Mouse (Mus musculus) forebrain, embryonic 14.5 days (tissue): ENCODE measurements around the gene Myo1a. TPM values are rescaled to one million over a fixed set of nuclear protein-coding genes. Genes with fewer than 3 reads are reported as not detected.

Experiments
- ATAC-seq: fragments of 200-750 bp; cut with Nextera tagmentation; 2 replicates; pipeline ENCODE4 v1.8.0; 2017; ENCODE audit warnings: mild to moderate bottlenecking, moderate library complexity
- DNase-seq: peaks from one replicate; pipeline ENCODE4 v3.0.0-alpha.2; 2015; ENCODE audit warnings: low spot score
- H3K27ac ChIP-seq: fragments of 300-500 bp; sonication (generic); 2 replicates; pipeline ENCODE4 v1.5.1; 2014; ENCODE audit warnings: low read depth, mild to moderate bottlenecking, control low read depth, low read length, moderate library complexity
- H3K27me3 ChIP-seq: fragments of 300-500 bp; sonication (generic); replicated peaks from 2 replicates; pipeline ENCODE4 v1.6.1; 2014; ENCODE audit warnings: low read length, control low read depth, mixed read lengths; ENCODE audit not compliant: control insufficient read depth, insufficient read depth
- H3K36me3 ChIP-seq: fragments of 300-500 bp; sonication (generic); 2 replicates; pipeline ENCODE4 v1.6.1; 2014; ENCODE audit warnings: low read length, control low read depth; ENCODE audit not compliant: control insufficient read depth, insufficient read depth
- H3K4me1 ChIP-seq: fragments of 300-500 bp; sonication (generic); 2 replicates; pipeline ENCODE4 v1.6.1; 2014; ENCODE audit warnings: antibody characterized with exemption, low read length, control low read depth; ENCODE audit not compliant: control insufficient read depth, insufficient read depth
- H3K4me2 ChIP-seq: fragments of 300-500 bp; sonication (generic); 2 replicates; pipeline ENCODE4 v1.6.1; 2014; ENCODE audit warnings: mild to moderate bottlenecking, control low read depth, low read length
- H3K4me3 ChIP-seq: fragments of 300-500 bp; sonication (generic); 2 replicates; pipeline ENCODE4 v1.5.1; 2014; ENCODE audit warnings: low read depth, low read length, control low read depth
- H3K9ac ChIP-seq: fragments of 300-500 bp; sonication (generic); 2 replicates; pipeline ENCODE4 v1.6.1; 2014; ENCODE audit warnings: mild to moderate bottlenecking, low read length, control low read depth, moderate library complexity
- H3K9me3 ChIP-seq: fragments of 300-500 bp; sonication (generic); replicated peaks from 2 replicates; pipeline ENCODE4 v1.6.1; 2016; ENCODE audit warnings: low read length, control low read depth, mixed read lengths; ENCODE audit not compliant: control insufficient read depth
- WGBS: fragments of 180-500 bp; shearing (Covaris S2); extraction: QIAGEN DNeasy Blood & Tissue Kit; methylation state at CpG from one replicate; pipeline ENCODE4 v1.1.7; 2014; 5-methylcytosine and 5-hydroxymethylcytosine counted together
- polyA plus RNA-seq: library from polyadenylated mRNA; unstranded; fragments of >200 nt; fragmentation: Nextera tagmentation; extraction: Ambion mirVana; gene quantifications from 2 replicates; pipeline ENCODE4 v1.2.1, GENCODE M21; 2014

Gene Myo1a
- polyA plus RNA-seq, 1 experiment from 2014 or later, result 0.67 TPM

DNA sequence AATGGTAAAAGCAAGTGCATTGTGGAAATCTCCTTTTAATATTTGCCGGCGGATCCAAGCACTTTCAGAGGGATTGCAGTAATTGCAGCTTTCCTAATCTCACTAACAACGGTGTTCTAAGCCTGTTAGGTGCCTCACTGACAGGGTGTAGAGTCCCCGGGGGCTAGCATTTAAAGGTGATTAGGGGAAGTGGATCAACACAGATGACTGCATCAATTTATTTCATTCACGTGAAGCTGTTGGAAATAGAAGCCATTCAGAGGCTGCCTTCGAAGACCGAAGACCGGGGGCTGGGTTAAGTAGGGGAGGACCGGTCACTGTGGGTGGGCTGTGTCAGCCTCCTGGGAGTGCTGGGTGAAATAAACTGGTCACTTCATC, 26.0 kb downstream of the Myo1a start:
- no peak overlapping the region for H3K4me3 ChIP-seq
- H3K27ac ChIP-seq, result no peak overlapping the region
- no peak for DNase-seq
- peaks cover 7% of the 10 kb centered on the region; the same call in 1 of the 2 replicates for H3K4me1 ChIP-seq
- no peaks in the 10 kb centered on the region for H3K9me3 ChIP-seq
- peak overlapping the region; percentile 2; the same call in 1 of the 2 replicates for H3K9ac ChIP-seq
- ATAC-seq, result no peak
- H3K27me3 ChIP-seq, result no peaks in the 10 kb centered on the region; the same call in 1 of the 2 replicates
- H3K4me2 ChIP-seq, result no peak overlapping the region
- WGBS, result 5% methylated on average over 9 of the region's 9 CpGs
- no peaks in the 10 kb centered on the region for H3K36me3 ChIP-seq

DNA sequence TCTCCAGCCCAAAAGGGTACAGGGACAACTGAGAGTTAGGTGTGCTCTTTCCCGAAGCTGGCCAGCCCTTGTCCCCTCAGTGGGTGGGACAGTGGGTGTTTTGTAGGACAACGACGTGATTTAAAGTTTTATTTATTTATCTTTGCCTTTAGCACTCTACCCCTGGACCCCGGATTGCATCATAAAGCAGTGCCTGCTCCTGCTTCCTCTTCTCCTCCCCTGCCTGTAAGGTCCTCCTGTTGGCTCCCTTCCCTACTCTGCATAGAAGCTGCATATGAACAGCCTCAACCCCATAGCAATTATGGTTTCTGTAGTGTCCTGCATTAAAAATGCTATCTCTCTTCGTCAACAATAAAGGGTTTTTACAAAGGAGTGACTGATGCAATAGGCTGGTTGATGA, 26.4 kb downstream of the Myo1a start:
- Histone ChIP-seq H3K9ac (peak overlapping the region; percentile 2; the same call in 1 of the 2 replicates), H3K36me3 (no peaks in the 10 kb centered on the region)
- no peak for ATAC-seq

DNA sequence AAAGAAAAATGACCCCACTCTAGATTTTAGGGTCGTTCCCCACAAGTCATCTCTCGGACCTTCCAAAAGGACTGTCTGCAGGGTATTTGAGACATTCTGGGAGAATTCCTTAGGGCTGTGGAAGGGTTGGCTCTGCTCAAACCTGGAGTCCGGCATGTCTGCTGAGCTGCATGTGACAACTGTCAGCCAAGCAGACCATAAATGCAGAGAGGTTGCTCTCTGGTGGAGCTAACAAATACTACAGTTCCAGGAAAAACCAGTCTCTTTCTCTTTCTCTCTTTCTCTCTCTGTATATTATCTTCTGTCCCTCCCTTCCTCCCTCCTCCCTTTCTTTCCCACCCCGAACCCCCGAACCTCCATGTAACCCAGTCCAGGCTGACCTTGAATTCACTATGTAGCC, 29.5 kb downstream of the Myo1a start:
- H3K27me3 ChIP-seq, result no peaks in the 10 kb centered on the region
- H3K4me2 ChIP-seq, result no peak overlapping the region
- DNase-seq (peak; percentile 63), ATAC-seq (no peak)
- no peak overlapping the region for H3K27ac ChIP-seq
- 59% methylated on average over 5 of the region's 5 CpGs for WGBS
- no peaks in the 10 kb centered on the region for H3K9me3 ChIP-seq
- H3K36me3 ChIP-seq, result no peaks in the 10 kb centered on the region
- peaks cover 4% of the 10 kb centered on the region; the same call in 1 of the 2 replicates for H3K4me1 ChIP-seq
- H3K4me3 ChIP-seq, result no peak overlapping the region
- H3K9ac ChIP-seq, result no peak overlapping the region

More for the DNA sequence above, 26.4 kb downstream of the Myo1a start:
- Histone ChIP-seq H3K4me2 (no peak overlapping the region), H3K4me3 (no peak overlapping the region), H3K27ac (no peak overlapping the region), H3K9me3 (no peaks in the 10 kb centered on the region), H3K27me3 (no peaks in the 10 kb centered on the region; the same call in 1 of the 2 replicates), H3K4me1 (peaks cover 7% of the 10 kb centered on the region; the same call in 1 of the 2 replicates)
- 32% methylated on average over 5 of the region's 5 CpGs for WGBS
- DNase-seq, result no peak

DNA sequence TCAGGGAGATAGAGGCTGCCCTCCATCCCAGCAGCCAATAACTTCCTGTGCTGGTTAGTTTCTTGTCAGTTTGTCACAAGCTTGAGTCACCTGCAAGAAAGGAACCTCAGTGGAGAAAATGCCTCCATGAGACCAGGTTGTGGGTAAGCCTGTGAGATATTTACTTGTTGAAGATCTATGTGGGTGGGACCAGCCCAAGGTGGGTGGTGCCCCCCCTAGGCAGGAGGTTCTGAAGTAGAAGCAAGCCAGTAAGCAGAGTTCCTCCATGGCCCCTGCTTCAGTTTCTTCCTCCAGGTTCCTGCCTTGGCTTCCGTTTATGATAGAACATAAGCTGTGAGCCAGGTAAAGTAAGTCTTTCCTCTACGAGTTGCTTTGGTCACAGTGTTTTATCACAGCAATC, 31.3 kb downstream of the Myo1a start:
- Histone ChIP-seq H3K9me3 (no peaks in the 10 kb centered on the region), H3K9ac (no peak overlapping the region), H3K27ac (no peak overlapping the region), H3K4me2 (no peak overlapping the region), H3K27me3 (no peaks in the 10 kb centered on the region), H3K4me3 (no peak overlapping the region), H3K36me3 (peaks cover under 1% of the 10 kb centered on the region), H3K4me1 (peaks cover 9% of the 10 kb centered on the region)
- 70% methylated on average over 2 of the region's 2 CpGs for WGBS
- ATAC-seq (no peak), DNase-seq (no peak)

DNA sequence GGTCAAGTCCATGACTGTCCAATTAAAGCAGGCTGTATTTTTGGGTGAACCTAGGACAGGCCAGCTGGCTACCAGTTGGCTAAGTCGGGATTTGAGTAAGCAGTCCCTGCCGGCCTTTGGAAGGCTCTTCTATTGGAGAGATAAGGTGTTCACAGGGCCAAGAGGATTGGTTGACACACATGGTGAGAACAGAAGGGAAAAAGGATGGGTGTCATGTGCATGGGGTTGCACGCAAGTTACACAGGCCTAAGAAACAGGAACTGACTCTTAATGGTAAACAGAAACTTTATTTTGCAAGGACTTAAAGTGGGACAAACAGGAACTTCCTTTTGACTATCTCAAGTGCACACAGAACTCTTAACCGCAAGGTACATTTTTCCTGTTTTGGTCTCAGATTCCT, 31.9 kb downstream of the Myo1a start:
- Histone ChIP-seq H3K9me3 (no peaks in the 10 kb centered on the region), H3K36me3 (peaks cover 7% of the 10 kb centered on the region), H3K4me3 (no peak overlapping the region), H3K27ac (no peak overlapping the region), H3K9ac (no peak overlapping the region), H3K4me2 (no peak overlapping the region), H3K4me1 (peaks cover 9% of the 10 kb centered on the region), H3K27me3 (no peaks in the 10 kb centered on the region)
- 76% methylated on average over 4 of the region's 4 CpGs for WGBS
- no peak for DNase-seq
- no peak for ATAC-seq

DNA sequence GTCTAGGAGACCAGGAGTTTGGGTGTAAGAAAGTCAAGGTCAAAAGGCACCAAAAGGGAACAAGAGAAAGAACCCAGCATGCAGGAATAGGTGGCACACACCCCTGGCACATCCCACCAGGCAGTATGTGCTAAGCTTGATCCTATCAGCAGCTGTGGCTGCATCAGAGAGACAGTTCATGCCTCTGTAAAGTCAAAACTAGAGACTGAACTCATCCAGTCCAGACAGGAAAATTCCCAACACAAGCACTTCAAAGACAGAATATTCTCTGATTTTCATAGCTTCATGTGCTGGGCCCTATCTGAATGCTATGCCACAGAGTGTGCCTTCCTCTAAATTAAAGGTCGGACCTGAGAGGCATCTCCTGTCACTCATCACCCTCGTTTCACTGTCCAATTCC, 32.6 kb downstream of the Myo1a start:
- DNase-seq, result no peak
- 30% methylated on average over 2 of the region's 2 CpGs for WGBS

DNA sequence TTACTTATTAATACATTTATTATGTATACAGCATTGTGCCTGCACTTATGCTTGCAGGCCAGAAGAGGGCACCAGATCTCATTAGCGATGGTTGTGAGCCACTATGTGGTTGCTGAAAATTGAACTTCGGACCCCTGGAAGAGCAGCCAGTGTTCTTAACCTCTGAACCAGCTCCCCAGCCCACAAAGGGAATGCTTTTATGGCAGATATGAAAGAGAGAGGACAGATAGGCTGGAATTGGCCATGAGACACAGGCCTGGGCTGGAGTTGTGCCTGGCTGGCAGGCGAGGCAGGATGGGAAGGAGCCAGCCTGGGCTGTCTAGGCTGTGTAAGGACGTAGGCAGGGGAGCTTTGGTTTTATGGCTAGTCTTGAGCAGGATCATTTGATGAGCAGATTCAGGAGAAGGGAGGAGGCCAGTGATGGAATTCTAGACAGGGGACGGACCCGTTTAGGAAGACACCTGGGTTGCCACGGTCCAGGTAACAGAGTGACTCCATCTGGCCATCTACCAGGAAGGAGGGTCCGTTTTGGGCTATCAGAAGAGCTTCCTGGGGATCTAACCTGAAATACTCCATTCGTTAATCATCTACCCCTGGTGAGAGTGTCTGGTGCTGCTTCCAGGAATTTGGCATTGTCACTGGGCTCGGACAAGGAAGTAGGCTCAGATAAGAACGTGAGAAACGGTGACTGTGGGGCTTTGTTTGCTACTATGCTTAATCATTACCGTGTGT, 33.3 kb downstream of the Myo1a start:
- H3K4me1 ChIP-seq, result peaks cover 9% of the 10 kb centered on the region
- no peaks in the 10 kb centered on the region for H3K9me3 ChIP-seq
- H3K36me3 ChIP-seq, result peaks cover 21% of the 10 kb centered on the region
- H3K27ac ChIP-seq, result no peak overlapping the region
- no peak overlapping the region for H3K9ac ChIP-seq
- H3K27me3 ChIP-seq, result no peaks in the 10 kb centered on the region
- ATAC-seq, result no peak
- WGBS, result 53% methylated on average over 13 of the region's 13 CpGs
- DNase-seq, result no peak
- peak overlapping the region; percentile 68; the same call in 1 of the 2 replicates for H3K4me2 ChIP-seq
- 0 out of 2 replicates have a peak overlapping the region, but pooled peaks have one; percentile 85 for H3K4me3 ChIP-seq

More for the DNA sequence above, 32.6 kb downstream of the Myo1a start:
- H3K27me3 ChIP-seq, result no peaks in the 10 kb centered on the region
- peaks cover 14% of the 10 kb centered on the region for H3K36me3 ChIP-seq
- H3K27ac ChIP-seq, result no peak overlapping the region
- H3K9ac ChIP-seq, result no peak overlapping the region
- no peak overlapping the region for H3K4me3 ChIP-seq
- peaks cover 9% of the 10 kb centered on the region for H3K4me1 ChIP-seq
- ATAC-seq, result no peak
- no peaks in the 10 kb centered on the region for H3K9me3 ChIP-seq
- H3K4me2 ChIP-seq, result no peak overlapping the region

DNA sequence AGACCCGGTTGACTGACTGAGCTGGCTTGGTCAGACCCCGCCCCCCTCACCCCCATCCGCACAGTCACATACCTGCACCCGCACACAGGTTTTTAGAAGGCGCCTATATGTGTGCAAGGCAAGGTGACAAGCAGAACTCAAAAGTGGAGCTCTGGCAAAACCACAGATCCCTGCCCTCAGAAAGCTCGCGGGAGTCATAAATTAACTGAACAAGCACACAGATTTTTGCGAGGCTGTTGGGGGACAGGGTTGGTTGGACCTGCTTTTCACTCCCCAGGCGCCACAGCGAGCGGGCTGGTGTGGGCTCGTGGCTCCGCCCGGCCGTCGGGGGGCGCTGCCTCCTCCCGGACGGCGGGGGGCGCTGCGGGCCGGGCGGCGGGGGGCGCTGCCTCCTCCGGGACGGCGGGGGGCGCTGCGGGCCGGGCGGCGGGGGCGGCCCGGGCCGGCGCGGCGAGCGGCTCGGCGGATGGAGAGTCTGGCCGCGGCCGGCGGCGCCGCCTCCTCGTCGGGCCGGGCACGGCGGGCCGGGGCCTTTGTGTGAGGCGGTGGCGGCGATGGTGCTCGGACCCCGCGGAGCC, 34.2 kb downstream of the Myo1a start, which contains the start of gene Zbtb39:
Gene Zbtb39, plus strand, starts transcription at position 456 of the 578 bp plus-strand sequence.
- DNase-seq (peak; percentile 73), ATAC-seq (peak; percentile 91)
- Histone ChIP-seq H3K9ac (peak within 1 kb of the TSS; percentile 96), H3K27me3 (no peaks in the 10 kb centered on the region), H3K27ac (peak within 1 kb of the TSS; percentile 79), H3K36me3 (peaks cover 30% of the 10 kb centered on the region), H3K4me1 (peaks cover 9% of the 10 kb centered on the region), H3K9me3 (no peaks in the 10 kb centered on the region), H3K4me3 (peak within 1 kb of the TSS; percentile 85), H3K4me2 (peak within 1 kb of the TSS; percentile 68)
- 3% methylated on average over 18 of the region's 61 CpGs for WGBS

DNA sequence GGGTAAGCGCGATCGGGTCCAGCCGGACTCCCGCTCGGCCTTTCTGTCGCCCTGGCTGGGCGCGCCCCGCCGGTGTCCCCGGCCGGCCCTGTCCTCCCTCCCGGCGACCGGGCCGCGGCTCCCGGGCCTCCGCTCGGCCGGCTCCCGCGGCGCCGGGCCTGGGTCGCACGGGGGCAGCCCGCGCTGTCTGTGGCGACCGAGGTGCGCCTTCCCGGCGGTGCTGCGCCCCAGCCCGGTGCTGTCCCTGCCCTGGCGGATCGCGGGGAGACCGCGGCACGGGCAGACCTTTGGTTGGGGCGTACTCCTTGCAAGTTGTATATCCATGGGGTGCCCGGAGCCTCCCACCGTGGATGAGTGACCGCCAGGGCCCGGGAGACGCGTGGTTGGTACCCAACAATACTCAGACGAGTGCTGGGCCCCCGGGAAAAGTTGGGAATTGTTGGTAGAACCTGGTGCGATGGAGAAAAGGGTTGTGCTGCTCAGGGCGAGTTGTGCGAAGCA, 34.7 kb downstream of the Myo1a start:
- 1% methylated on average over 47 of the region's 55 CpGs for WGBS
- H3K4me2 ChIP-seq, result peak overlapping the region; percentile 68
- H3K4me3 ChIP-seq, result peak overlapping the region; percentile 85
- H3K27ac ChIP-seq, result peak overlapping the region; percentile 79
- peak; percentile 69 for ATAC-seq
- H3K9me3 ChIP-seq, result no peaks in the 10 kb centered on the region
- H3K36me3 ChIP-seq, result peaks cover 35% of the 10 kb centered on the region
- H3K9ac ChIP-seq, result peak overlapping the region; percentile 96
- DNase-seq, result peak; percentile 33
- no peaks in the 10 kb centered on the region for H3K27me3 ChIP-seq
- peaks cover 9% of the 10 kb centered on the region for H3K4me1 ChIP-seq
